7 mouse cellular contexts compared by ENCODE assay signal in genomic region chr6:112274261-112275055, GRCm38 (mm10). TPM values are rescaled to one million over a fixed set of nuclear protein-coding genes. Genes with fewer than 3 reads are reported as not detected.
DNase-seq lines count a peak whose midpoint lies in the region; ATAC-seq lines count a peak whose summit lies in the region.

No protein-coding gene starts in this region.

- H3K36me3 ChIP-seq in hindbrain, embryonic 10.5 days, result no peaks in the 10 kb centered on the region

- no peaks in the 10 kb centered on the region for H3K9me3 ChIP-seq in hindbrain, embryonic 10.5 days

- peak; percentile 75 for ATAC-seq in megakaryocyte progenitor cell, adult 5-6 weeks (replicated peaks; ENCODE audit: poor library complexity)

- H3K4me3 ChIP-seq in hindbrain, embryonic 10.5 days, result peak overlapping the region; percentile 44

- H3K27me3 ChIP-seq in hindbrain, embryonic 10.5 days (ENCODE audit: insufficient read depth, poor library complexity, severe bottlenecking), result peaks cover 27% of the 10 kb centered on the region; the same call in 1 of the 2 replicates

- peaks cover 18% of the 10 kb centered on the region for H3K4me1 ChIP-seq in hindbrain, embryonic 10.5 days (replicated peaks)

- 38% methylated on average over 9 of the region's 9 CpGs for WGBS in hindbrain, embryonic 10.5 days

- DNase-seq in adrenal gland, postnatal 14 days, result peak; percentile 90
- peak; percentile 47 to 73 for DNase-seq in cerebellum, postnatal 4 days (ENCODE audit: low spot score in 2 of 2)
- peak; percentile 28 to 54 for DNase-seq in frontal cortex, postnatal 36 days (ENCODE audit: low spot score in 2 of 2)
- peak; percentile 20 for DNase-seq in hindbrain, embryonic 10.5 days (ENCODE audit: low spot score)
- DNase-seq in layer of hippocampus, adult 9-11 months, result peak; percentile 25
- peak; percentile 32 for DNase-seq in right cerebral cortex, postnatal 25 days

- peak overlapping the region; percentile 42; the same call in 1 of the 2 replicates for H3K27ac ChIP-seq in hindbrain, embryonic 10.5 days

RNA-seq across cellular contexts. Expression of gene Lmcd1, which starts 0.9 kb away (rescaled TPM):
- total RNA-seq in adrenal gland, postnatal 14 days (2021), result 5.6 and 8.4 TPM in 2 replicates
- polyA plus RNA-seq in hindbrain, embryonic 10.5 days (2016; fragmentation: Nextera tagmentation; extraction: Ambion mirVana), result 1.7 and 2.8 TPM in 2 replicates
- 0.35 and 0.44 TPM in 2 replicates for total RNA-seq in megakaryocyte progenitor cell, adult 5-6 weeks (2015)
- total RNA-seq in megakaryocyte progenitor cell, adult 5-6 weeks (2017), result 0.17 and 2.3 TPM in 2 replicates

Comparison
In these comparisons a context has a peak if more than half of its experiments do, and no peak if none do; other contexts are left out.
1. Peak in every context shown above with its lines: DNase-seq, ATAC-seq, H3K4me3 ChIP-seq and H3K27ac ChIP-seq.
2. DNase-seq: peak in every context shown above with its lines; median percentile 90 in adrenal gland, postnatal 14 days; 60 in cerebellum, postnatal 4 days; 41 in frontal cortex, postnatal 36 days; 32 in right cerebral cortex, postnatal 25 days; 25 in layer of hippocampus, adult 9-11 months; 20 in hindbrain, embryonic 10.5 days.